Mouse (Mus musculus) megakaryocyte, adult 5-6 weeks (primary cell): Measurements from ENCODE around the gene Hypk. TPM values are rescaled to one million over a fixed set of nuclear protein-coding genes. Genes with fewer than 3 reads are reported as not detected.

ENCODE experiments used
- ATAC-seq: 2 replicates; pipeline ENCODE4 v1.8.0; 2016; ENCODE audit warnings: mild to moderate bottlenecking, inconsistent platforms; ENCODE audit not compliant: poor library complexity, severe bottlenecking
- total RNA-seq, 2 experiments: library from RNA; stranded (forward) in 1 of 2; stranded (reverse) in 1 of 2; fragments of 153-499, 151-499 nt in 1 of 2; fragments of 221-1000, 200-1000 nt in 1 of 2; gene quantifications; 2 replicates each; pipeline versions ENCODE4 v1.2.3 to v1.2.4; 2015 to 2017

Hypk gene
- total RNA-seq, 2 experiments from 2014 or later = 58.5 to 78.0 TPM

- peak; percentile 49 for ATAC-seq
Observed at GRCm38 (mm10) chr2:121501550-121501949, 48.5 kb downstream of the Hypk start.

- peak; percentile 95 for ATAC-seq
Observed at GRCm38 (mm10) chr2:121505942-121506882, 53.1 kb downstream of the Hypk start, which contains the start of the genes Mfap1a and Wdr76. Gene Mfap1a (minus strand): TSS chr2:121506665. Gene Wdr76 (plus strand): TSS chr2:121506723.

- ATAC-seq = no peak
Observed at GRCm38 (mm10) chr2:121507173-121507950, 54.3 kb downstream of the Hypk start.

GRCm38 (mm10) chr2:121507951-121508330, 54.9 kb downstream of the Hypk start:
- no peak for ATAC-seq

Other genes with a start within 250 kb of the Hypk start
- gene Trp53bp1, start 181.9 kb upstream of the Hypk start, total RNA-seq (2015) = 8.3 and 10.3 TPM in 2 replicates
- gene Trp53bp1, start 181.9 kb upstream of the Hypk start, total RNA-seq (2017) = 4.6 and 7.9 TPM in 2 replicates
- 0.96 TPM in 1 of 2 replicates, not detected in the other for gene Map1a, start 163.7 kb upstream of the Hypk start, total RNA-seq (2015)
- gene Map1a, start 163.7 kb upstream of the Hypk start, total RNA-seq (2017) = 0.04 and 0.08 TPM in 2 replicates
- gene Ppip5k1, start 97.9 kb upstream of the Hypk start, total RNA-seq (2015) = 4.5 and 6.5 TPM in 2 replicates
- gene Ppip5k1, start 97.9 kb upstream of the Hypk start, total RNA-seq (2017) = 8.8 and 12.5 TPM in 2 replicates
- not detected in 2 replicates for gene Ckmt1, start 95.6 kb upstream of the Hypk start, total RNA-seq (2015)
- not detected in 2 replicates for gene Ckmt1, start 95.6 kb upstream of the Hypk start, total RNA-seq (2017)
- not detected in 2 replicates for gene Strc, start 66.1 kb upstream of the Hypk start, total RNA-seq (2015)
- not detected in 2 replicates for gene Strc, start 66.1 kb upstream of the Hypk start, total RNA-seq (2017)
- 273 and 278 TPM in 2 replicates for gene Pdia3, start 39.5 kb upstream of the Hypk start, total RNA-seq (2015)
- gene Pdia3, start 39.5 kb upstream of the Hypk start, total RNA-seq (2017) = 222 and 236 TPM in 2 replicates
- 0.98 and 2.1 TPM in 2 replicates for gene Catsper2, start 39.5 kb upstream of the Hypk start, total RNA-seq (2015)
- gene Catsper2, start 39.5 kb upstream of the Hypk start, total RNA-seq (2017) = 0.89 and 1.4 TPM in 2 replicates
- not detected in 2 replicates for gene Ell3, start 9.0 kb upstream of the Hypk start, total RNA-seq (2015)
- not detected in 2 replicates for gene Ell3, start 9.0 kb upstream of the Hypk start, total RNA-seq (2017)
- 390 and 393 TPM in 2 replicates for gene Serf2, start 4.1 kb upstream of the Hypk start, total RNA-seq (2015)
- 216 and 267 TPM in 2 replicates for gene Serf2, start 4.1 kb upstream of the Hypk start, total RNA-seq (2017)
- gene Serinc4, start 3.5 kb downstream of the Hypk start, total RNA-seq (2015) = not detected in 2 replicates
- gene Serinc4, start 3.5 kb downstream of the Hypk start, total RNA-seq (2017) = 0.22 TPM in 1 of 2 replicates, not detected in the other
- gene Mfap1b, start 20.8 kb downstream of the Hypk start, total RNA-seq (2015) = 39.0 and 40.4 TPM in 2 replicates
- 42.2 and 48.4 TPM in 2 replicates for gene Mfap1b, start 20.8 kb downstream of the Hypk start, total RNA-seq (2017)
- 22.1 and 24.2 TPM in 2 replicates for gene Mfap1a, start 53.4 kb downstream of the Hypk start, total RNA-seq (2015)
- 42.7 and 47.2 TPM in 2 replicates for gene Mfap1a, start 53.4 kb downstream of the Hypk start, total RNA-seq (2017)
- 25.7 and 34.4 TPM in 2 replicates for gene Wdr76, start 53.4 kb downstream of the Hypk start, total RNA-seq (2015)
- 34.5 and 35.6 TPM in 2 replicates for gene Wdr76, start 53.4 kb downstream of the Hypk start, total RNA-seq (2017)